Mouse (Mus musculus): ENCODE data around the gene Slc31a2.

Gene Slc31a2

DNA sequence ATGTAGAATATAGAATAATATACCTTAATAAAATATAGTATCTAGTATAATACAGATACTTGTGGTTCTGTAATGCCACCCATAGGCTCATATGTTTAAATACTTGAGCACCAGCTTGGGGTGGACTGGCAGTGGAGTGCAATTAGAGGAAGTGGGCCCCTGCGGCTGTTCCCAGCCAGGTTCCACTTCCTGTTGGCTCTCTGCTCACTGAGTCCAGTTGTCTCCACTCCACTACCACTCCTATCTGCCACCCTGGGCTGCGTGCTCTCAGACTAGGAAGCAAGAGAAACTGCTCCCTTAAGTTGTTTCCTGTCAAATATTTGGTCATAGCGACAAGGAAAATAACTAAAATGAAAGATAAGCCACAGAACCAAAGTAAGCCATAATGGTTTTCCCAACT lies 60.3 kb downstream of the Slc31a2 start:
- no peak for DNase-seq

DNA sequence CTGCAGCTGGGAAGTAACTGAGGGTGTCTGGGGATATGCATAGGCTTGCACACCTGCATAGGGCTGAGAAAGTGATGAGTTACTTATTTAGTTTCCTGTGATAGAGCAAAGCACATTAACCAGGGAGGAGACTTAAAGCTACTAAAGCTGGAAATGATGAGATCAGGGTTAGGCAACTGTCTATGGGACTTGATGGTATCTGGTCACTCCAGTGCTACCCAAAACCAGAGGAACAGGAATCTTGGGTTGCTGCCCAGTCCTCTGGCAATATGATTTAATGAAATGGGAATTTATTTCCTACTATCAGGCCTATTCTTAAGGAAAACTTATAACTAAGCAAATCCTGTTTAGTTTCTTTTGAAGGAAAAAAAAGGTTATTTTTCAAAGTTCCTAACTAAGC lies 63.7 kb downstream of the Slc31a2 start:
- no peak for DNase-seq

- DNase-seq: no peak
Measured at GRCm38 (mm10) chr4:62328941-62329660, 66.7 kb downstream of the Slc31a2 start.

DNA sequence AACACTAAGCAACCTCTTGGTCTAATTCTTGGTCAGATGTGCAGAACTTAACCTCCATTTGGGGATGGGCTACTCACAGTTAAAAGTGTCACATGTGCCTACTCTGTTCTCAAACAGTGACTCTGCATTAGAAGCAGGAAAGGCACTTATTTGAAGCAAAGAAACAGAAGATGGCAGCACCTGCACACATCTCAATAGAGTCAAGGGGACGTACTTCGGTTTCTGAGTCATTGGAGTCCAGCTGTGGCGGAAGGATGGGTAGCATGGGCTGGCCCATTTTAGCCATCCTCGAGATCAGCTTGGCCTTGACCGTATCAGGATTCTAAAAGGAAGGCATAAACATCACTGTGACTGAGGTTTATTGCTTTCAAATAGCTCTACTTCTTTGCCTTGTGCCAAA lies 69.6 kb downstream of the Slc31a2 start:
- no peak for DNase-seq

DNA sequence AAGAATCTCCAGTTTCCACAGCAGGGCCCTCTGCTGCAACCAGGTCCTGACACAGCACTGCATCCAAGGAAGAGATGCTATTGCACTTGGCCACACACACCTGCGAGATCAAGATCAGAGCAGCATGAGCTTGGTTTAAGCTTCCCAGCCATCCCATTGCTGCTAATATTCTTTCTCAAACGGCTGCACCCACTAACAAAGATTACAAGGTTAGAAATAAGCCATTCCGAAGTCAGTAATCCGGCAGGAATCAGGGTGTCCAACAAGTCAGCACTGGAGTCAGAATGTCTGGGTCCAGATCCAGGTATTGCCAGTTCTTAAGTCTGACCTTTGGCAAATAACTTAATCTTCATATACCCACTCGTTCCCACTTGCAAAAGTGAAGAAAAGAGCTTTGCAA lies 76.2 kb downstream of the Slc31a2 start:
- no peak for DNase-seq

- no peak for DNase-seq
Measured at GRCm38 (mm10) chr4:62344000-62344399, 81.6 kb downstream of the Slc31a2 start.

- no peak for DNase-seq
Measured at GRCm38 (mm10) chr4:62345827-62346226, 83.5 kb downstream of the Slc31a2 start.

DNA sequence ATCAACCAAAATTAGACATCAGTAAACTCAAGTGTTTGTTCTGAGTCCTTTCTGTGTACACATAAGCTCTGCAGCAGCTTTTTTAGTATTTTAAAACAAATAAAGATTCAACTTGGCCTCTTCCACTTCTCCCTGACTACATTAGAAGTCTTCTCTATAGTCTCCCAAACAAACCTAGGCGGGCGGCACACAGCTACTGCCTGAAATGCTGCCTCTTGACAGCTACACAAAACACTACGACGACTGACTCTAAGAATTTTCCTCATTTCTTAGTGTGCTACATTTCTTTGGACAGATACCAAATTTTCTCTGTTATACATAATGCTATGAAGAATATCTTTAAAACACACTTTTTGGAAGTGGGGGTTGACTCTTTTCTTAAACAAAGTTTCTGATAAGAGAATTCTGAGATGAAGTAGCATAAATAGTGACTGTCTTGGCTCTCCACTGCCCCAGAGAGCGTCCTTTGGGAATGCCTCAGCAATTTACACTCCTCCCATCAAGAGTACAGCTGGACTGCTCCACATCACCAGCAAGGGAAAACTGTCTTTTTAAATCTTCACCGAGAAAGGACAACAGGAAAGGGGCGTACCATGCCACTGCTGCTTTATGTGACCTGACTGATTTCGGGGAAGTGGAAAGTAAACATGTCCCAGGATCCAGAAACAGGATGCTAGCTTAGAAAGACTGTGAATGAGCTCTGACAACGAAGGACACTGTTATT lies 85.4 kb downstream of the Slc31a2 start:
- no peak for DNase-seq
